Mouse (Mus musculus) liver, postnatal 0 days (tissue): Measurements from ENCODE around the gene E2f2.

Source experiments
- CTCF ChIP-seq: sonication (generic); IDR thresholded peaks from 2 replicates; pipeline ENCODE4 v1.5.1; 2016; ENCODE audit warnings: antibody characterized with exemption, low read depth
- EP300 ChIP-seq: IDR thresholded peaks from 2 replicates; pipeline ENCODE4 v1.6.1; 2016; ENCODE audit warnings: antibody characterized with exemption, low read depth, mild to moderate bottlenecking

DNA sequence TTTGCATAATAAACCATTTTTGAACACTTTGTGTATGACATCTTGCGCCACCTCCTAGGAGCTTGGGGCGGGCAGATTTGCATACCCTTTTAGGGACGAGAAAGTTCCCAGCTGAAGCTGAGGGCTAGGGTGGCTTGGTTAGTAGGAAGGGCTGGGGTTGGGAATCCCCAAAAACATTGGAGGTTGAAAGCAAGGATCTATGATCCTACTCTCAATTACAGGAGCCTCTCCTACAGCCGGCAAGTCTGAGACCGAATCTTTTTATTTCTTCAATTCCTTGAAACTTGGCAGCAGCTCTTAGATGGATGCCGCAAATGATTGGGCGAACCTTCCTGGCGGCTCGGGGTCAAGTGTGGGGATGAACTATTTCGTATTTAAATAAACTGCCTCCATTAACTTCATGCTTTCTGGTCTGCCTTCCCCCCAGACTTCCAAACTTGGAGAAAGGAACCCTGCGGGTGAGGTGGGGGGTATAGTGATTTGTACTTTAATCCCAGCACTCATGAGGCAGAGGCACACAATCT is 26.8 kb upstream of the E2f2 start:
- TF ChIP-seq CTCF (no peak), EP300 (no peak)
